Mouse (Mus musculus): ENCODE measurements around the gene Rprd1b. TPM values are rescaled to one million over a fixed set of nuclear protein-coding genes. Genes with fewer than 3 reads are reported as not detected.

The Rprd1b gene
- total RNA-seq, 2 experiments from 2014 or later = 29.6 to 31.1 TPM

GRCm38 (mm10) chr2:158074835-158075234, 46.5 kb downstream of the Rprd1b start:
- intact Hi-C loops (cut with DNase I) = loop anchor here (10.0 kb wide), 1 partner anchor 270 kb away; no protein-coding TSS in a partner anchor
- no peak for DNase-seq

GRCm38 (mm10) chr2:158076690-158077089, 48.4 kb downstream of the Rprd1b start:
- intact Hi-C loops (cut with DNase I) = loop anchor here (10.0 kb wide), 1 partner anchor 268 kb away; no protein-coding TSS in a partner anchor
- no peak for DNase-seq

GRCm38 (mm10) chr2:158077981-158078380, 49.7 kb downstream of the Rprd1b start:
- no peak for DNase-seq
- intact Hi-C loops (cut with DNase I) = loop anchor here (10.0 kb wide), 1 partner anchor 267 kb away; no protein-coding TSS in a partner anchor

- DNase-seq = no peak
- intact Hi-C loops (cut with DNase I) = loop anchor here (10.0 kb wide), 1 partner anchor 266 kb away; no protein-coding TSS in a partner anchor
These were observed 50.7 kb downstream of the Rprd1b start for GRCm38 (mm10) chr2:158078971-158079370.

- no peak for DNase-seq
- intact Hi-C loops (cut with DNase I) = loop anchor here (10.0 kb wide), 1 partner anchor 265 kb away; no protein-coding TSS in a partner anchor
These were observed 51.6 kb downstream of the Rprd1b start for GRCm38 (mm10) chr2:158079843-158080395.

GRCm38 (mm10) chr2:158080622-158081241, 52.4 kb downstream of the Rprd1b start:
- intact Hi-C loops (cut with DNase I) = no loop called here
- DNase-seq = no peak

GRCm38 (mm10) chr2:158084486-158084885, 56.2 kb downstream of the Rprd1b start:
- intact Hi-C loops (cut with DNase I) = no loop called here
- DNase-seq = no peak

GRCm38 (mm10) chr2:158090096-158090495, 61.8 kb downstream of the Rprd1b start:
- no peak for DNase-seq
- intact Hi-C loops (cut with DNase I) = no loop called here

- peak in 1 of 2 experiments; percentile 30 for DNase-seq
- intact Hi-C loops (cut with DNase I) = no loop called here
These were observed 65.0 kb downstream of the Rprd1b start for GRCm38 (mm10) chr2:158093345-158093744.

- intact Hi-C loops (cut with DNase I) = no loop called here
- DNase-seq = peak; percentile 26 to 40
These were observed 66.0 kb downstream of the Rprd1b start for GRCm38 (mm10) chr2:158094300-158094699.

- intact Hi-C loops (cut with DNase I) = no loop called here
- peak in 1 of 2 experiments; percentile 18 for DNase-seq
These were observed 66.5 kb downstream of the Rprd1b start for GRCm38 (mm10) chr2:158094846-158095245.

- intact Hi-C loops (cut with DNase I) = no loop called here
- DNase-seq = no peak
These were observed 68.8 kb downstream of the Rprd1b start for GRCm38 (mm10) chr2:158097071-158097470.

- intact Hi-C loops (cut with DNase I) = no loop called here
- DNase-seq = no peak
These were observed 70.4 kb downstream of the Rprd1b start for GRCm38 (mm10) chr2:158098730-158099129.

GRCm38 (mm10) chr2:158099537-158099936, 71.2 kb downstream of the Rprd1b start:
- intact Hi-C loops (cut with DNase I) = no loop called here
- DNase-seq = no peak

- intact Hi-C loops (cut with DNase I) = no loop called here
- no peak for DNase-seq
These were observed 73.5 kb downstream of the Rprd1b start for GRCm38 (mm10) chr2:158101768-158102167.

- intact Hi-C loops (cut with DNase I) = no loop called here
These were observed 76.7 kb downstream of the Rprd1b start for GRCm38 (mm10) chr2:158104966-158105365.

GRCm38 (mm10) chr2:158105605-158106004, 77.3 kb downstream of the Rprd1b start:
- no peak for DNase-seq
- intact Hi-C loops (cut with DNase I) = loop anchor here (2.0 kb wide), 1 partner anchor 75 kb away; no protein-coding TSS in a partner anchor

More at GRCm38 (mm10) chr2:158104966-158105365, 76.7 kb downstream of the Rprd1b start:
- no peak for DNase-seq

GRCm38 (mm10) chr2:158106947-158107587, 78.8 kb downstream of the Rprd1b start:
- intact Hi-C loops (cut with DNase I) = loop anchor here (1.0 to 2.0 kb wide), 3 partner anchors 39 to 97 kb away; partner anchors contain the start of gene Tgm2
- peak; percentile 65 to 75 for DNase-seq

GRCm38 (mm10) chr2:158109516-158109915, 81.2 kb downstream of the Rprd1b start:
- intact Hi-C loops (cut with DNase I) = no loop called here
- DNase-seq = peak in 1 of 2 experiments; percentile 34

GRCm38 (mm10) chr2:158113591-158114257, 85.4 kb downstream of the Rprd1b start:
- DNase-seq = peak; percentile 77 to 88
- intact Hi-C loops (cut with DNase I) = no loop called here

- DNase-seq = no peak
- intact Hi-C loops (cut with DNase I) = no loop called here
These were observed 86.6 kb downstream of the Rprd1b start for GRCm38 (mm10) chr2:158114931-158115330.
